Mouse (Mus musculus): ENCODE results near the gene Aff4.
"Not testable (repeated sequence)": the region's sequence is repeated elsewhere in the genome, so short reads cannot be mapped to it uniquely, and the experiment has no call there.

DNA sequence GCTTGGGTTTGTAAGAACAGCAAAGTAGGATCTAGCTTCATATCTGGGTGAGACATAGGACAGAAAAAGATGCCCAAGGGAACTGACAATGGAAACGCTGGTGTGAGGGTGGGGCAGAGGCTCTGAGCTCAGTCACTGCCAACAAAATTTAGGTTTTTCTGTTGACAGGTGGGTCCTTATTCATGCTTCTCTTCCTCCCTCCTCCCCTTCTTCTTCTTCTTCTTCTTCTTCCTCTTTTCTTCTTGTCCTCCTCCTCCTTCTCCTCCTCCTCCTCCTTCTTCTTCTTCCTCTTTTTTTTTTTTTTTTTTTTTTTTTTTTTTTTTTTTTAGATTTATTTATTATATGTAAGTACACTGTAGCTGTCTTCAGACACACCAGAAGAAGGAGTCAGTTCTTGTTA lies 37.8 kb upstream of the Aff4 start:
- TF ChIP-seq CTCF (IDR thresholded peaks at IDR 0.05; ENCODE audit: borderline replicate concordance, control insufficient read depth, extremely low read depth, insufficient read depth, low read length, poor library complexity); POLR2A (IDR thresholded peaks at IDR 0.05; ENCODE audit: control insufficient read depth, extremely low read depth, insufficient read depth, low read length, poor library complexity): not testable (repeated sequence)

Measured in thymus, adult 2 months (tissue).